Mouse (Mus musculus) heart, embryonic 12.5 days (tissue): ENCODE measurements around the gene Igfbp5. TPM values are rescaled to one million over a fixed set of nuclear protein-coding genes. Genes with fewer than 3 reads are reported as not detected.

Source experiments
- ATAC-seq: fragments of 200-750 bp; cut with Nextera tagmentation; 2 replicates; pipeline ENCODE4 v1.8.0; 2017; ENCODE audit warnings: moderate TSS enrichment, moderate library complexity; ENCODE audit not compliant: insufficient number of reproducible peaks, low FRiP score
- H3K27ac ChIP-seq: fragments of 300-500 bp; sonication (generic); 2 replicates; pipeline ENCODE4 v1.5.1; 2016; ENCODE audit warnings: mild to moderate bottlenecking, moderate library complexity; ENCODE audit not compliant: poor library complexity, severe bottlenecking
- H3K27me3 ChIP-seq: fragments of 300-500 bp; sonication (generic); replicated peaks from 2 replicates; pipeline ENCODE4 v1.6.1; 2016; ENCODE audit warnings: mild to moderate bottlenecking, moderate library complexity
- H3K36me3 ChIP-seq: fragments of 300-500 bp; sonication (generic); 2 replicates; pipeline ENCODE4 v1.6.1; 2016; ENCODE audit warnings: mild to moderate bottlenecking, moderate library complexity
- H3K4me1 ChIP-seq: fragments of 300-500 bp; sonication (generic); replicated peaks from 2 replicates; pipeline ENCODE4 v1.6.1; 2016; ENCODE audit warnings: mild to moderate bottlenecking
- H3K4me2 ChIP-seq: fragments of 300-500 bp; sonication (generic); 2 replicates; pipeline ENCODE4 v1.6.1; 2016; ENCODE audit warnings: mild to moderate bottlenecking, moderate library complexity
- H3K4me3 ChIP-seq: fragments of 300-500 bp; sonication (generic); 2 replicates; pipeline ENCODE4 v1.5.1; 2016; ENCODE audit warnings: mild to moderate bottlenecking
- H3K9ac ChIP-seq: fragments of 300-500 bp; sonication (generic); 2 replicates; pipeline ENCODE4 v1.6.1; 2016; ENCODE audit warnings: mild to moderate bottlenecking, moderate library complexity
- H3K9me3 ChIP-seq: fragments of 300-500 bp; sonication (generic); replicated peaks from 2 replicates; pipeline ENCODE4 v1.6.1; 2016; ENCODE audit warnings: mild to moderate bottlenecking, moderate library complexity
- WGBS: fragments of 180-500 bp; shearing (Covaris S2); methylation state at CpG from one replicate; pipeline ENCODE4 v1.1.7; 2016; 5-methylcytosine and 5-hydroxymethylcytosine counted together
- polyA plus RNA-seq: library from polyadenylated mRNA; unstranded; fragments of >200 nt; fragmentation: Nextera tagmentation; extraction: Ambion mirVana; gene quantifications from 2 replicates; pipeline ENCODE4 v1.2.1, GENCODE M21; 2016

Gene Igfbp5
- polyA plus RNA-seq, 1 experiment from 2014 or later, result 179 TPM

DNA sequence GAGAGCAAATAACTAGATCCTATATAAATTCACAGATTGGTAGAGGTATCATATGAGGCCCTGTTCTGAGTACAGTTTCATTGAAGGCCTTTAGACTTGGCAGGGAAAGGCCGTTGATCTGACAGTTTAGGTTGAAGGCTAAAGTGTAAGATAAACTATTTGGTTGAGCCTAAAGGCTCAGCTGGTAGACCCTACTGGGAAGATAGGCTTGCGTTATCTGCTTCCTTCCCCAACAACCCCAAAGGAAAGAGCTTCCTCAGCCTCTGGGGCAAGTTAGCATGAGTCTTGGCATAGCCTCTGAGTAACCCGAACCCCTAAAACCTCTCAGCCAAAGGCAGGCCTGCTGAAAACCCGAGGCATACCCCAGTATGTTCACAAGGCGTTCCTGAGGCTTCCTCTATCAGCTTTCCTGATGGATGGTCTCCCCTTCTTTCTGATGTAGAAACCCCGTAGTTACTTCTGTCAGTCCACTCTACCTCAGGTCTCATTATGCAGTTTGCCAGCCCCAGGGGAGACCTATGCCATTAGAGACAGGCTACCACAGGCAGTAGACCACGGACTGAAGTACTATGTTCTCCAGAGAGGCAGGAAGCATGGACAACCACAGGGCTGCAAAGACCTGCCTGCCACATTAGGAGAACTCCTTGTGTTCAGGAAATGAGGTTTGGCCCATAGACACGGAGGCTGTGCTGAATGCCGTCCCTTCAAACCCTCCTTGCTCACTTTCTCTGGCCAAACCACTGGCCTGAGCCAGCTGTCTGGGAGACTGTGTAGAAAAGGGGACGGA, 6.1 kb downstream of the Igfbp5 start:
- Histone ChIP-seq H3K27ac (no peak overlapping the region), H3K27me3 (no peaks in the 10 kb centered on the region), H3K4me1 (peaks cover 30% of the 10 kb centered on the region), H3K9ac (no peak overlapping the region), H3K36me3 (peaks cover 22% of the 10 kb centered on the region), H3K4me3 (no peak overlapping the region), H3K4me2 (no peak overlapping the region), H3K9me3 (no peaks in the 10 kb centered on the region)
- 61% methylated on average over 10 of the region's 10 CpGs for WGBS
- ATAC-seq, result no peak

DNA sequence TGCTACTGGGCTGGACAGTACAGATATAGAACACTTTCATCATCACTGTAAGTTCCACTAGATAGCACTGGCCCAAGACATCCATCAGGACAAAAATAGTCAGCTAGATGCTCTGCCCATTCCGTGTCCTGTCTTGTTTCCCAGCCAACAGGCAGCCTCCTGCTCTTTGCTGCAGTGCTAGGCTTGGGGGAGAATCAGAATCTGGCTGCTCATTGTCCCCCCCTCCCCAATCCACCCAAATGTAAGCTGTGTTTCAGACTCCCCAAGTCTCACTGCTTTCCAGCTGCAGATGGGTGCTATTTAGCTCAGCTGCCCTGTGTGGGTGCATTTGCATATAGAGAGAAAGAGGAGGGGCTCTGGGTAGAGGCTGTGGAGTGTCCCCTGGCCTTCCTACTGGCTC, 7.3 kb downstream of the Igfbp5 start:
- Histone ChIP-seq H3K9me3 (no peaks in the 10 kb centered on the region), H3K36me3 (peaks cover 35% of the 10 kb centered on the region), H3K4me1 (peaks cover 30% of the 10 kb centered on the region), H3K4me2 (0 out of 2 replicates have a peak overlapping the region, but pooled peaks have one; percentile 3), H3K27me3 (no peaks in the 10 kb centered on the region), H3K27ac (no peak overlapping the region), H3K9ac (no peak overlapping the region), H3K4me3 (no peak overlapping the region)
- ATAC-seq, result no peak
- WGBS, result 29% methylated on average over 1 of the region's 1 CpGs

DNA sequence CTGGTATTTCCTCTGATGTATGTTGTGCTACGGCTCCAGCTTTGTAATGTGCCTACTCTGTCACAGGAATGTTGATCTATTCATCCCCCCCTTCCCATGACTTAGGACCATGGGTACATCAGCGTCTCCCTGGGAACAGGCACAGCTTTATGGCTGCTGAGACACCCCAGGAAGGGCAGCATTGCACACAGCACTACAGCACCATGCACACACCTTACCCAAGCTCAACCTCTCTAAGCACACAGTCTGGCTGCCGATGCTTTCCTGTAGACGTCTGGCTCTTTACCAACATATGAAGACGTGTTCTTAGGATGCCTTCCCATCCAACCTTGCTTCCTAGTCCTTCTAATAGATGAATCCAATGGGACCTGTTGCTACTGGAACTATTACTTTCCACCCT, 8.3 kb downstream of the Igfbp5 start:
- no peak overlapping the region for H3K4me3 ChIP-seq
- H3K36me3 ChIP-seq, result peaks cover 45% of the 10 kb centered on the region
- H3K9me3 ChIP-seq, result no peaks in the 10 kb centered on the region
- H3K9ac ChIP-seq, result no peak overlapping the region
- no peak for ATAC-seq
- H3K27me3 ChIP-seq, result no peaks in the 10 kb centered on the region
- no peak overlapping the region for H3K4me2 ChIP-seq
- H3K27ac ChIP-seq, result no peak overlapping the region
- 62% methylated on average over 5 of the region's 5 CpGs for WGBS
- peaks cover 30% of the 10 kb centered on the region for H3K4me1 ChIP-seq

DNA sequence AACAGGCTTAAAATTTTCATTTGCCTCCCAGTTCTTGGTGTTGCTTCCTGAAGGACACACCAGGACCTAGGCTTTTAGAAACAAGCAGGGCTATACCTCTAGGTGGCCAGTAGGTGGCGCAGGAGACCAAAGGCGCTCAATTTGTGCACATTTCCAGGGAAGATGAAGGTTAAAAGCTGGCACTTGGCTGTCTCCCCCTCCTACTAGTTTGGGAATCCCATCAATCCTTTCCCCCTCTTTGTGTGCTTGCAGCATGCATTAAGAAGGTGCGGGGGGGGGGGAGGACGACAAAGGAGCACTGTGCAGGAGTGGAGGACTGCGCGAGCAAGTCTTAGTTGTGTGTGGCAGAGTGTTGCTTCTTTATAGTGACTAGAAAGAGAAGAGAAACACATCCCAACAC, 8.8 kb downstream of the Igfbp5 start:
- Histone ChIP-seq H3K36me3 (peaks cover 48% of the 10 kb centered on the region), H3K4me3 (no peak overlapping the region), H3K27ac (no peak overlapping the region), H3K9ac (no peak overlapping the region), H3K27me3 (no peaks in the 10 kb centered on the region), H3K4me2 (no peak overlapping the region), H3K4me1 (peaks cover 30% of the 10 kb centered on the region), H3K9me3 (no peaks in the 10 kb centered on the region)
- ATAC-seq, result no peak
- WGBS, result 30% methylated on average over 6 of the region's 6 CpGs

DNA sequence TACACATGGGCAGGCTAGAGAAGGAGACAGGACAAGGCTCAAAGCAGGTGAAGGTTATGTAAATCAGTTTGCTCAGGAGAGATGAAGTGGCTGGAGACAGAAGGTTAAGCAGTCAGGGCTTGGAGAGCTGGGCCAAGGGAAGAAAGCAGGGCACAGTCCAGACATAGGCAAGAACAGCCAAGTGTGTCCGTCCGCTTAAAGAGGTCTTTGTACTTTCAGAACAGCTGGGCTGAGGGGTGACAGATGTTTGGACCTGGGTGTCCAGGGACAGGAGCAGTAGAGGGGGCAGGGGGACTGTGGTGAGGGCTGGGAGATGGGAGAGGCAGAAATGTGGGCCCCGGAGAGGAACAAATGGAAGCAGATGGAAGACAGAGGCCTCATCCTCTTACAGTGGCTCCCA, 10.4 kb downstream of the Igfbp5 start:
- 81% methylated on average over 3 of the region's 3 CpGs for whole genome bisulfite sequencing
- H3K27me3 ChIP-seq, result no peaks in the 10 kb centered on the region
- no peak overlapping the region for H3K4me2 ChIP-seq
- ATAC-seq, result no peak
- no peak overlapping the region for H3K9ac ChIP-seq
- peaks cover 65% of the 10 kb centered on the region for H3K36me3 ChIP-seq
- H3K4me3 ChIP-seq, result no peak overlapping the region
- H3K9me3 ChIP-seq, result no peaks in the 10 kb centered on the region
- H3K27ac ChIP-seq, result no peak overlapping the region
- peaks cover 23% of the 10 kb centered on the region for H3K4me1 ChIP-seq

DNA sequence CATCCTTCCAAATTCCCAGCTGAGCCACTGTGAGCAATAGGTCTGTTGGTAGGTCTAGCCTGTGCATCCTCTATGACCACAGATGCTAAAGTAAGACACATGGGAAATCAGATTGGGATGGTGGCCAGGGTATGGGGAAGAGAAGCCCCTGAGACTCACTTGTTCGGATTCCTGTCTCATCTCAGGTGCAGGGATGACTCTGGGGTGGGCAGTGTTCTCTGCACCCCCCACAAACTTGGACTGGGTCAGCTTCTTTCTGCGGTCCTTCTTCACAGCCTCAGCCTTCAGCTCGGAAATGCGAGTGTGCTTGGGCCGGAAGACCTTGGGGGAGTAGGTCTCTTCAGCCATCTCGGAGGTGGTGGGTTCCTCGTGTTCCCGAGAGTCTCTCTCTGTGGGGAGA, 11.0 kb downstream of the Igfbp5 start:
- no peaks in the 10 kb centered on the region for H3K9me3 ChIP-seq
- H3K4me2 ChIP-seq, result no peak overlapping the region
- H3K27me3 ChIP-seq, result no peaks in the 10 kb centered on the region
- no peak for ATAC-seq
- peaks cover 18% of the 10 kb centered on the region for H3K4me1 ChIP-seq
- no peak overlapping the region for H3K9ac ChIP-seq
- 85% methylated on average over 8 of the region's 8 CpGs for WGBS
- peaks cover 71% of the 10 kb centered on the region for H3K36me3 ChIP-seq
- H3K27ac ChIP-seq, result no peak overlapping the region
- no peak overlapping the region for H3K4me3 ChIP-seq

DNA sequence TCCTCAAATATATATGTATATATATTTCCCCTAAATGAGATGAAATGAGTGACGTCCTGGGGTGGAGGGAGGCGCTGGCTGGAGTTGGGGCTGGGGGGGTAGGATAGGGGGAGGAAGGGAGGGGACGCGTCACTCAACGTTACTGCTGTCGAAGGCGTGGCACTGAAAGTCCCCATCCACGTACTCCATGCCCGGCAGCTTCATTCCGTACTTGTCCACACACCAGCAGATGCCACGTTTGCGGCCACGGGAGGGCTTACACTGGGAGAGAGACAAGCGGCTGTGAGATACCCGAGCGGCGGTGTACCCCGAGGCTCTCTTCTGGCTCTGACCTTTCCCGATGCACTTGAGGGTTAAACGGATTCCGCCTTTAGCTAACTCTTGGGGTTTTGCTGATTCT, 12.4 kb downstream of the Igfbp5 start:
- Histone ChIP-seq H3K4me1 (peaks cover 13% of the 10 kb centered on the region), H3K9me3 (no peaks in the 10 kb centered on the region), H3K27me3 (no peaks in the 10 kb centered on the region), H3K27ac (no peak overlapping the region), H3K36me3 (peaks cover 76% of the 10 kb centered on the region), H3K4me3 (no peak overlapping the region), H3K4me2 (no peak overlapping the region), H3K9ac (no peak overlapping the region)
- no peak for ATAC-seq
- 84% methylated on average over 21 of the region's 21 CpGs for WGBS

DNA sequence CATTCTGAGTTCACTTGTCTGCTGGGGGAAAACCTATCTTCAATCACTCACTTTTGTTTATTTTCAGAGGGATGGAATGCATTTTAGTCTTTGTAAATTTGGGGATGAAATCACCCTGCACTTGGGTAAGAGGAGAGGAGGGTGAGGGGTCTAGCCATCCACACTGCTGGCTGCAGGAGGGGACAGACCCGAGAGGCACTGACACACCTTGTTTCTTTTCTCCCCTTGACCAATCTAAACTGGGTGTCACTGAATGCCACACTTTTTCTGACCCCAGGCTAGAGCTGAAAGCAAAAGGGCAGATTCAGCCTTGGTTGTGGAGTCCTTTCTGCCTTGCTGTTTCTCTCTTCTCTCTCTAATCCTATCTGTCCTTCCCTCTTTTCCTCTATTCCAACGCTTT, 13.0 kb downstream of the Igfbp5 start:
- Histone ChIP-seq H3K9ac (no peak overlapping the region), H3K4me2 (no peak overlapping the region), H3K9me3 (no peaks in the 10 kb centered on the region), H3K36me3 (peaks cover 75% of the 10 kb centered on the region), H3K4me1 (peaks cover 9% of the 10 kb centered on the region), H3K27me3 (no peaks in the 10 kb centered on the region), H3K4me3 (no peak overlapping the region), H3K27ac (no peak overlapping the region)
- no peak for ATAC-seq
- WGBS, result 59% methylated on average over 2 of the region's 2 CpGs

DNA sequence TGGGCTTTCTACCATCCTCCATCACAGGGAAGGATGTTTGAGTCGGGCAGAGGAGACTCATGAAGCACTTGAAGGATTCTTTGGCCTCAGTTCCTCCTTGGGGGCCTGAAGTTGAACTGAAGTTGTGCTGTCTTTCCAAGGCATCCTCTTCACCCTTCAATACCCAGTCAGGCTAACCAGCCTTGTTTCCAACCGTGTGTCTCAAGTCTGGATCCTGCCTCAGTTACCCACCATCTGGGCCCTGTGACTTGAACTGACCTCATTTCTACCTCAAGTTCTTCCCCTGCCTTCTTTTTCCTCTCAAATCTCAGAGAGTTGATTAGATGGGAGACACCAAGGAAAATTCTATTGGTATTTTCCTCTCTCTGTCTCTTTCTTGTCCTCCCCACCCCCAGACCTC, 14.2 kb downstream of the Igfbp5 start:
- Histone ChIP-seq H3K36me3 (peaks cover 67% of the 10 kb centered on the region), H3K9me3 (no peaks in the 10 kb centered on the region), H3K27me3 (no peaks in the 10 kb centered on the region), H3K4me2 (no peak overlapping the region), H3K4me1 (no peaks in the 10 kb centered on the region), H3K27ac (no peak overlapping the region), H3K9ac (no peak overlapping the region), H3K4me3 (no peak overlapping the region)
- no peak for ATAC-seq
- WGBS, result 75% methylated on average over 2 of the region's 2 CpGs

DNA sequence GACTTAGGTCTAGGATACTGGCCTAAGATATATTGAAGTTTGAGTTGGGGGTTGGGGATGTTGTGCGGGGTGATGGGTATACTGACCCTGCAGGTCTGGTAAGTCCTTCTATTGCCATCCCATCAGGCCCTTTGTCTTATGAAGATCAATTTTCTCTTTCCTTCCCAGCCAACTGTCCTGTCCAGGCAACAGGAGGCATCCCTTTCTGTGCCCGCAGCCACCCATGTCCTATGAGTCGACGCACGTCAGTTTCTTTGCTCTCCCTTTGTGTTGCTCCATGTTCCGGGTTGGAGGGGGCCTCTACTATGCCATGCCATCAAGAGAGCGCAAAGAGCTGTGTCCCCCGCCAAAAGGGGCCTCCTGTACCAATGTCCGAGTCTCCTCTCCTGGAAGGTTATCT, 14.7 kb downstream of the Igfbp5 start:
- no peaks in the 10 kb centered on the region for H3K4me1 ChIP-seq
- WGBS, result 85% methylated on average over 9 of the region's 9 CpGs
- no peak overlapping the region for H3K4me2 ChIP-seq
- H3K36me3 ChIP-seq, result peaks cover 66% of the 10 kb centered on the region
- H3K9me3 ChIP-seq, result no peaks in the 10 kb centered on the region
- ATAC-seq, result no peak
- no peaks in the 10 kb centered on the region for H3K27me3 ChIP-seq
- H3K4me3 ChIP-seq, result no peak overlapping the region
- H3K27ac ChIP-seq, result no peak overlapping the region
- H3K9ac ChIP-seq, result no peak overlapping the region

DNA sequence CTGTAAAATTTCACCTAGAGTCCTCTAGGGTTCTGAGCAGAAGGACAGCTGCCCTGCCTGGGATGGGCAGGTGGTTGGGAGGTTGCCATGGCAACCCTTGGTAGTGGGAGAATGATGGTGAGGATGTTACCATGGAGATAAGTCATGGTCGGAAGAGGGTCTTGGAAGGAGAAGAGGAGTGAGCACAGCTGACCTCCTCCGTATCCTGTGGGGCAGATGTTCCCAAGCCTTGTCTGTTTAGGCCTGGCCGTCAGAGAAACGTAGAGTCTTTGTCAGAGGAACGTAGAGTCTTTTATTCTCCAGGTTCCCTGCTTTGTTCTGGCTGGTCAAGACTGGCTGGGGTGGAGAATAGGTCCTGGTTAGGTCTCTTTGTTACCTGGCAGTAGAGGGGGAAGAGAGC, 15.8 kb downstream of the Igfbp5 start:
- Histone ChIP-seq H3K27ac (no peak overlapping the region), H3K36me3 (peaks cover 56% of the 10 kb centered on the region), H3K4me1 (no peaks in the 10 kb centered on the region), H3K4me2 (no peak overlapping the region), H3K27me3 (no peaks in the 10 kb centered on the region), H3K4me3 (no peak overlapping the region), H3K9me3 (no peaks in the 10 kb centered on the region), H3K9ac (no peak overlapping the region)
- WGBS, result 68% methylated on average over 5 of the region's 5 CpGs
- no peak for ATAC-seq

DNA sequence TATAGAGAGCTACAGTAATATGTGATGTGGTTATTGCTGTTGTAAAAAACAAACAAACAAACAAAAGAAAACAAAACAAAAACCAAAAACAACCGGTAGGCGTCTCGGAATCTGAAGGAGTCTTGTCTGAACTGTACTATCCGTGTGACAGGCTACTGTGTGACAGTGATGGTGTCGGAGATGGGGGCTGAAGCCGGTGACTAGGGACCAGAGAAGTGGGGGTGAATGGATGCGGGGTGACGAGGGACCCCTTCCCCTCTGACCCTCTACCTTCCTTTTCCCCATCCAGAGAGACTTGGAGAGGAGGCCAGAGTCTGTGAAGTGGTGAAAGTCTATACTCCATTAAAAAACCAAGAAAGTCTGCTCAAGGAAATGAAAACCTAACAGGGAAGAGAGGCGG, 16.4 kb downstream of the Igfbp5 start:
- Histone ChIP-seq H3K9ac (no peak overlapping the region), H3K27ac (no peak overlapping the region), H3K27me3 (no peaks in the 10 kb centered on the region), H3K4me1 (no peaks in the 10 kb centered on the region), H3K4me2 (no peak overlapping the region), H3K9me3 (no peaks in the 10 kb centered on the region), H3K36me3 (peaks cover 50% of the 10 kb centered on the region), H3K4me3 (no peak overlapping the region)
- ATAC-seq, result no peak
- WGBS, result 86% methylated on average over 9 of the region's 9 CpGs
